Mouse (Mus musculus): ENCODE measurements at regions not wholly inside any gene's neighbourhood (a gene's known extent, or its start where the extent isn't known, plus 50 kb on each side); places are given as distances from the start of the nearest gene placed in this dataset.
A peak's percentile ranks its signal among the peaks of the same experiment; 100 is the strongest.

DNA sequence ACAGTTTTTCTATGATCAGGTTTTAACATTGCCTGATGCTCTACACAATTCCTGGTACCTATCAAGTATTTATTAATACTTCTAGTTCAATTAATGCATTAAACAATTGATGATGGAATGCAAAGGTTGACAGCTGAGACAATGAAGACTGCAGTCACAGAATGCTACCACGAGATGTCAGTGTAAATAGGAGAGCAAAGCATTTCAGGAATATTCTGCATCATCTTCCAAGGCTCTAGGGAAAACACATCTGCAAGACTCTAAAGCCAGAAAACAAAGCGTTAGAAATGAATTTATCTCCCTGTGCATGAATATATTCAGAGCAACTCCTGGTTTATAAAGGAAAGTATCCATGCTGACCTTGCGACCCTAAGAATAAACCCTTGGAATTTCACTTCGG, 210.6 kb downstream of the Trib2 start:
- peak; percentile 56 for TF ChIP-seq CTCF (IDR thresholded peaks at IDR 0.05; ENCODE audit: low read depth, low read length)
- TF ChIP-seq POLR2A (IDR thresholded peaks at IDR 0.05; ENCODE audit: extremely low read depth, insufficient read depth, low read length), result no peak

Data from liver, adult 2 months (tissue).